17 mouse cellular contexts compared by ENCODE assay signal in genomic region chr5:63952039-63952438, GRCm38 (mm10). TPM values are rescaled to one million over a fixed set of nuclear protein-coding genes. Genes with fewer than 3 reads are reported as not detected.
DNase-seq lines count a peak whose midpoint lies in the region; ATAC-seq and TF ChIP-seq lines count a peak whose summit lies in the region.
"Had no signal": no experiment of that assay in that cellular context is flagged by ENCODE, and none has a peak within 500 bp of the region (broad histone marks: within the 10 kb centered on the region; RNA-seq: fewer than 3 reads in every experiment).

No protein-coding gene starts in this region.

- no peaks in the 10 kb centered on the region for H3K9me3 ChIP-seq in heart, embryonic 15.5 days (replicated peaks)
- H3K9me3 ChIP-seq in liver, embryonic 11.5 days (ENCODE audit: control insufficient read depth, low read length): no peaks in the 10 kb centered on the region
- 0 out of 2 replicates have a peak, but pooled peaks cover 3% of the 10 kb centered on the region for H3K9me3 ChIP-seq in embryonic facial prominence, embryonic 10.5 days
- no peaks in the 10 kb centered on the region for H3K9me3 ChIP-seq in stomach, postnatal 0 days (ENCODE audit: control insufficient read depth, low read length)
- H3K9me3 ChIP-seq: forebrain, embryonic 13.5 days; hindbrain, embryonic 10.5 days; hindbrain, embryonic 15.5 days; liver, embryonic 13.5 days had no signal

- TF ChIP-seq CTCF in heart, adult 2 months (IDR thresholded peaks at IDR 0.05): no peak
- no peak for TF ChIP-seq CTCF in liver, adult 2 months (IDR thresholded peaks at IDR 0.05; ENCODE audit: low read depth, low read length)
- no peak for TF ChIP-seq CTCF in stomach, postnatal 0 days (IDR thresholded peaks at IDR 0.05; ENCODE audit: low read depth)

- 65% methylated on average over 6 of the region's 6 CpGs for WGBS in heart, adult 2 months
- WGBS in heart, embryonic 15.5 days: 74% methylated on average over 6 of the region's 6 CpGs
- 18% methylated on average over 6 of the region's 6 CpGs for WGBS in liver, adult 2 months
- 74% methylated on average over 6 of the region's 6 CpGs for WGBS in liver, embryonic 11.5 days
- WGBS in embryonic facial prominence, embryonic 10.5 days: 82% methylated on average over 6 of the region's 6 CpGs
- WGBS in stomach, postnatal 0 days: 81% methylated on average over 6 of the region's 6 CpGs

- no peak overlapping the region for H3K9ac ChIP-seq in heart, adult 2 months (ENCODE audit: low read depth, low read length)
- H3K9ac ChIP-seq in heart, embryonic 15.5 days: no peak overlapping the region
- peak overlapping the region; percentile 20; the same call in 1 of the 2 replicates for H3K9ac ChIP-seq in liver, adult 2 months (ENCODE audit: low read depth, low read length)
- no peak overlapping the region for H3K9ac ChIP-seq in liver, embryonic 11.5 days (ENCODE audit: low read depth, low read length)
- no peak overlapping the region for H3K9ac ChIP-seq in stomach, postnatal 0 days (ENCODE audit: low read length)
- H3K9ac ChIP-seq: forebrain, embryonic 13.5 days; hindbrain, embryonic 15.5 days; liver, embryonic 13.5 days; lung, embryonic 14.5 days had no signal

- peak overlapping the region; percentile 75 for H3K27ac ChIP-seq in heart, adult 2 months
- peak overlapping the region; percentile 54 for H3K27ac ChIP-seq in heart, embryonic 15.5 days
- H3K27ac ChIP-seq in liver, adult 2 months (replicated peaks; ENCODE audit: insufficient read depth, low read depth, low read length): peak overlapping the region; percentile 78
- H3K27ac ChIP-seq in liver, embryonic 11.5 days (ENCODE audit: low read depth, low read length): no peak overlapping the region
- H3K27ac ChIP-seq in embryonic facial prominence, embryonic 10.5 days (replicated peaks): peak overlapping the region; percentile 35; the same call in 1 of the 2 replicates
- no peak overlapping the region for H3K27ac ChIP-seq in stomach, postnatal 0 days (replicated peaks)
- H3K27ac ChIP-seq: forebrain, embryonic 13.5 days; hindbrain, embryonic 15.5 days; liver, embryonic 13.5 days had no signal

- H3K4me1 ChIP-seq in heart, adult 2 months (ENCODE audit: control insufficient read depth, insufficient read depth, low read length): peaks cover 14% of the 10 kb centered on the region
- H3K4me1 ChIP-seq in heart, embryonic 15.5 days (replicated peaks): peaks cover 8% of the 10 kb centered on the region
- H3K4me1 ChIP-seq in liver, adult 2 months (ENCODE audit: control insufficient read depth, insufficient read depth, low read length): peaks cover 38% of the 10 kb centered on the region
- peaks cover 4% of the 10 kb centered on the region; the same call in 1 of the 2 replicates for H3K4me1 ChIP-seq in liver, embryonic 11.5 days (replicated peaks; ENCODE audit: control insufficient read depth, insufficient read depth, low read length)
- H3K4me1 ChIP-seq in embryonic facial prominence, embryonic 10.5 days: peaks cover 45% of the 10 kb centered on the region
- 0 out of 2 replicates have a peak, but pooled peaks cover 6% of the 10 kb centered on the region for H3K4me1 ChIP-seq in stomach, postnatal 0 days (replicated peaks; ENCODE audit: control insufficient read depth, insufficient read depth)
- H3K4me1 ChIP-seq: hindbrain, embryonic 15.5 days had no signal

- peak overlapping the region; percentile 6; the same call in 1 of the 2 replicates for H3K4me3 ChIP-seq in heart, adult 2 months
- no peak overlapping the region for H3K4me3 ChIP-seq in heart, embryonic 15.5 days
- H3K4me3 ChIP-seq in liver, adult 2 months (ENCODE audit: insufficient read depth, low read depth, low read length): no peak overlapping the region
- H3K4me3 ChIP-seq in liver, embryonic 11.5 days (ENCODE audit: low read depth, low read length): no peak overlapping the region
- H3K4me3 ChIP-seq in embryonic facial prominence, embryonic 10.5 days: no peak overlapping the region
- H3K4me3 ChIP-seq in stomach, postnatal 0 days (ENCODE audit: low read depth, low read length): no peak overlapping the region
- H3K4me3 ChIP-seq: forebrain, embryonic 13.5 days; hindbrain, embryonic 10.5 days; hindbrain, embryonic 15.5 days; liver, embryonic 13.5 days had no signal

- H3K27me3 ChIP-seq in heart, adult 2 months (ENCODE audit: control insufficient read depth, insufficient read depth, low read length): no peaks in the 10 kb centered on the region
- no peaks in the 10 kb centered on the region for H3K27me3 ChIP-seq in heart, embryonic 15.5 days
- H3K27me3 ChIP-seq in liver, adult 2 months (ENCODE audit: control insufficient read depth, insufficient read depth, low read length): no peaks in the 10 kb centered on the region
- H3K27me3 ChIP-seq in liver, embryonic 11.5 days (replicated peaks; ENCODE audit: control insufficient read depth, insufficient read depth, low read length): no peaks in the 10 kb centered on the region
- no peaks in the 10 kb centered on the region for H3K27me3 ChIP-seq in embryonic facial prominence, embryonic 10.5 days (replicated peaks; ENCODE audit: low read depth, poor library complexity, severe bottlenecking)
- H3K27me3 ChIP-seq in stomach, postnatal 0 days (ENCODE audit: control insufficient read depth, insufficient read depth, low read length): no peaks in the 10 kb centered on the region
- H3K27me3 ChIP-seq: forebrain, embryonic 13.5 days; hindbrain, embryonic 15.5 days; liver, embryonic 13.5 days; Patski had no signal

- peaks cover 2% of the 10 kb centered on the region; the same call in 1 of the 2 replicates for H3K79me2 ChIP-seq in heart, adult 2 months (replicated peaks; ENCODE audit: control insufficient read depth, insufficient read depth, low read length)
- peaks cover 22% of the 10 kb centered on the region; the same call in 1 of the 2 replicates for H3K79me2 ChIP-seq in liver, adult 2 months (ENCODE audit: control insufficient read depth, insufficient read depth, low read length)

- TF ChIP-seq POLR2A in heart, adult 2 months (IDR thresholded peaks at IDR 0.05; ENCODE audit: insufficient read depth, low read depth, low read length): no peak
- TF ChIP-seq POLR2A in liver, adult 2 months (IDR thresholded peaks at IDR 0.05; ENCODE audit: extremely low read depth, insufficient read depth, low read length): no peak

- DNase-seq in heart, adult 2 months: no peak
- no peak for DNase-seq in heart, postnatal 25 days (ENCODE audit: low spot score)
- no peak for DNase-seq in heart, postnatal 4 days
- DNase-seq in liver, adult 2 months (ENCODE audit: extremely low read depth, low read depth, low spot score): peak; percentile 87
- DNase-seq in liver, embryonic 11.5 days (ENCODE audit: low spot score): no peak
- no peak for DNase-seq in embryonic facial prominence, embryonic 10.5 days (ENCODE audit: low spot score)
- no peak for DNase-seq in stomach, postnatal 0 days (ENCODE audit: low spot score)
- DNase-seq: liver, embryonic 13.5 days; midbrain, embryonic 14.5 days; thymus, postnatal 4 days had no signal

- no peak overlapping the region for H3K4me2 ChIP-seq in heart, embryonic 15.5 days
- H3K4me2 ChIP-seq in liver, embryonic 11.5 days: no peak overlapping the region
- no peak overlapping the region for H3K4me2 ChIP-seq in stomach, postnatal 0 days (replicated peaks; ENCODE audit: low read depth)
- H3K4me2 ChIP-seq: forebrain, embryonic 13.5 days; hindbrain, embryonic 15.5 days; liver, embryonic 13.5 days; lung, embryonic 14.5 days had no signal

- no peaks in the 10 kb centered on the region for H3K36me3 ChIP-seq in heart, adult 2 months (ENCODE audit: control insufficient read depth, insufficient read depth, low read length)
- H3K36me3 ChIP-seq in heart, embryonic 15.5 days: no peaks in the 10 kb centered on the region
- H3K36me3 ChIP-seq in liver, adult 2 months (ENCODE audit: control insufficient read depth, insufficient read depth, low read length): no peaks in the 10 kb centered on the region
- no peaks in the 10 kb centered on the region for H3K36me3 ChIP-seq in liver, embryonic 11.5 days (ENCODE audit: control insufficient read depth, insufficient read depth, low read length)
- peaks cover 10% of the 10 kb centered on the region for H3K36me3 ChIP-seq in embryonic facial prominence, embryonic 10.5 days (replicated peaks)
- no peaks in the 10 kb centered on the region for H3K36me3 ChIP-seq in stomach, postnatal 0 days (ENCODE audit: control insufficient read depth, insufficient read depth, low read length)
- H3K36me3 ChIP-seq: hindbrain, embryonic 15.5 days; liver, embryonic 13.5 days had no signal

- no peak; the same call in 1 of the 2 replicates for ATAC-seq in heart, embryonic 15.5 days (replicated peaks; ENCODE audit: insufficient number of reproducible peaks, insufficient read depth, low FRiP score, low read depth)
- no peak; the same call in 1 of the 2 replicates for ATAC-seq in liver, embryonic 11.5 days (replicated peaks; ENCODE audit: low FRiP score)
- no peak for ATAC-seq in stomach, postnatal 0 days (ENCODE audit: low FRiP score, low TSS enrichment)
- ATAC-seq: inflammation-experienced regulatory T-cells, adult 6 months; Patski had no signal

- TF ChIP-seq EP300 in heart, adult 2 months (IDR thresholded peaks at IDR 0.05; ENCODE audit: insufficient read depth, low read depth, low read length): no peak
- TF ChIP-seq EP300 in stomach, postnatal 0 days (optimal IDR thresholded peaks at IDR 0.05): no peak

- intact Hi-C loops in heart, adult 2 months (cut with DNase I): no loop called here
- intact Hi-C loops in heart, postnatal 25 days (cut with DNase I): no loop called here

RNA-seq across cellular contexts. Expression of gene Rell1, which starts 16.7 kb away (rescaled TPM):
- total RNA-seq in heart, adult 2 months (2021): 10 to 100 TPM in 1 of 2 experiments, 1 to 10 TPM in 1; 9.3 to 10.4 TPM
- polyA plus RNA-seq in heart, adult 2 months (2012; rRNA removed): 3.4 and 4.6 TPM in 2 replicates
- 10 to 100 TPM in 1 of 2 experiments, 1 to 10 TPM in 1; 8.7 to 11.7 TPM for total RNA-seq in heart, postnatal 25 days (2021)
- 8.7 and 10.8 TPM in 2 replicates for polyA plus RNA-seq in heart, embryonic 15.5 days (2015; fragmentation: Nextera tagmentation; extraction: Ambion mirVana)
- total RNA-seq in heart, postnatal 4 days (2021): 10 to 100 TPM; 18.9 to 20.1 TPM
- 8.4 and 10.3 TPM in 2 replicates for total RNA-seq in liver, adult 2 months (2014; rRNA removed)
- 4.6 and 5.7 TPM in 2 replicates for polyA plus RNA-seq in liver, adult 2 months (2012; rRNA removed)
- polyA plus RNA-seq in liver, embryonic 11.5 days (2014; fragmentation: Nextera tagmentation; extraction: Ambion mirVana): 9.0 and 11.0 TPM in 2 replicates
- 13.9 and 14.0 TPM in 2 replicates for polyA plus RNA-seq in embryonic facial prominence, embryonic 10.5 days (2016; fragmentation: Nextera tagmentation; extraction: Ambion mirVana)
- 16.6 and 17.4 TPM in 2 replicates for polyA plus RNA-seq in stomach, postnatal 0 days (2015; fragmentation: Nextera tagmentation; extraction: Ambion mirVana)

Comparison
In these comparisons a context has a peak if more than half of its experiments do, and no peak if none do; other contexts are left out.
1. H3K27ac ChIP-seq: peak in heart, adult 2 months (single experiment), heart, embryonic 15.5 days (single experiment), liver, adult 2 months (single experiment) and embryonic facial prominence, embryonic 10.5 days (single experiment); none in liver, embryonic 11.5 days (single experiment) and stomach, postnatal 0 days (single experiment).